Mouse (Mus musculus) kidney, embryonic 15.5 days (tissue): ENCODE results near the gene Rps6ka5. TPM values are rescaled to one million over a fixed set of nuclear protein-coding genes. Genes with fewer than 3 reads are reported as not detected.
A peak's percentile ranks its signal among the peaks of the same experiment; 100 is the strongest.

Source experiments
- ATAC-seq: fragments of 200-750 bp; cut with Nextera tagmentation; replicated peaks from 2 replicates; pipeline ENCODE4 v1.8.0; 2017; ENCODE audit warnings: moderate TSS enrichment; ENCODE audit not compliant: low FRiP score
- H3K27ac ChIP-seq: fragments of 300-500 bp; sonication (generic); 2 replicates; pipeline ENCODE4 v1.5.1; 2015; ENCODE audit warnings: mild to moderate bottlenecking, inconsistent platforms
- H3K27me3 ChIP-seq: fragments of 300-500 bp; sonication (generic); 2 replicates; pipeline ENCODE4 v1.6.1; 2015; ENCODE audit warnings: inconsistent platforms
- H3K36me3 ChIP-seq: fragments of 300-500 bp; sonication (generic); 2 replicates; pipeline ENCODE4 v1.6.1; 2015; ENCODE audit warnings: inconsistent platforms
- H3K4me1 ChIP-seq: fragments of 300-500 bp; sonication (generic); 2 replicates; pipeline ENCODE4 v1.6.1; 2015; ENCODE audit warnings: inconsistent platforms
- H3K4me2 ChIP-seq: fragments of 300-500 bp; sonication (generic); 2 replicates; pipeline ENCODE4 v1.6.1; 2015; ENCODE audit warnings: moderate library complexity, mild to moderate bottlenecking, inconsistent platforms
- H3K4me3 ChIP-seq: fragments of 300-500 bp; sonication (generic); replicated peaks from 2 replicates; pipeline ENCODE4 v1.5.1; 2015; ENCODE audit warnings: mild to moderate bottlenecking, inconsistent platforms
- H3K9ac ChIP-seq: fragments of 300-500 bp; sonication (generic); 2 replicates; pipeline ENCODE4 v1.6.1; 2015; ENCODE audit warnings: mild to moderate bottlenecking, inconsistent platforms
- H3K9me3 ChIP-seq: fragments of 300-500 bp; sonication (generic); replicated peaks from 2 replicates; pipeline ENCODE4 v1.6.1; 2016; ENCODE audit warnings: inconsistent platforms
- WGBS: fragments of 180-500 bp; shearing (Covaris S2); methylation state at CpG from one replicate; pipeline ENCODE4 v1.1.7; 2015; ENCODE audit warnings: mixed read lengths; 5-methylcytosine and 5-hydroxymethylcytosine counted together
- polyA plus RNA-seq: library from polyadenylated mRNA; unstranded; fragments of >200 nt; fragmentation: Nextera tagmentation; extraction: Ambion mirVana; gene quantifications from 2 replicates; pipeline ENCODE4 v1.2.1, GENCODE M21; 2015

The Rps6ka5 gene
- polyA plus RNA-seq, 1 experiment from 2014 or later: 3.9 TPM

GRCm38 (mm10) chr12:100535028-100535427 lies 191.8 kb downstream of the Rps6ka5 start:
- H3K4me2 ChIP-seq: no peak overlapping the region
- peaks cover 21% of the 10 kb centered on the region for H3K4me1 ChIP-seq
- 75% methylated on average over 12 of the region's 12 CpGs for WGBS
- H3K27ac ChIP-seq: no peak overlapping the region
- H3K9ac ChIP-seq: no peak overlapping the region
- no peaks in the 10 kb centered on the region for H3K36me3 ChIP-seq
- no peak overlapping the region for H3K4me3 ChIP-seq
- H3K9me3 ChIP-seq: no peaks in the 10 kb centered on the region
- no peaks in the 10 kb centered on the region for H3K27me3 ChIP-seq
- no peak for ATAC-seq

GRCm38 (mm10) chr12:100534028-100534427 lies 192.8 kb downstream of the Rps6ka5 start:
- Histone ChIP-seq H3K27me3 (no peaks in the 10 kb centered on the region), H3K36me3 (no peaks in the 10 kb centered on the region), H3K4me1 (peaks cover 23% of the 10 kb centered on the region), H3K4me2 (no peak overlapping the region), H3K4me3 (no peak overlapping the region), H3K27ac (peak overlapping the region; percentile 9; the same call in 1 of the 2 replicates), H3K9me3 (no peaks in the 10 kb centered on the region), H3K9ac (no peak overlapping the region)
- no peak for ATAC-seq
- WGBS: 47% methylated on average over 3 of the region's 3 CpGs

GRCm38 (mm10) chr12:100533209-100533608 lies 193.6 kb downstream of the Rps6ka5 start:
- H3K9ac ChIP-seq: no peak overlapping the region
- H3K4me1 ChIP-seq: peaks cover 24% of the 10 kb centered on the region
- H3K27ac ChIP-seq: no peak overlapping the region
- WGBS: 84% methylated on average over 4 of the region's 4 CpGs
- H3K4me2 ChIP-seq: no peak overlapping the region
- H3K4me3 ChIP-seq: no peak overlapping the region
- no peaks in the 10 kb centered on the region for H3K36me3 ChIP-seq
- ATAC-seq: no peak
- H3K9me3 ChIP-seq: no peaks in the 10 kb centered on the region
- H3K27me3 ChIP-seq: no peaks in the 10 kb centered on the region

GRCm38 (mm10) chr12:100531740-100532139 lies 195.0 kb downstream of the Rps6ka5 start:
- H3K27ac ChIP-seq: no peak overlapping the region
- H3K4me2 ChIP-seq: no peak overlapping the region
- H3K4me1 ChIP-seq: peaks cover 39% of the 10 kb centered on the region
- no peak overlapping the region for H3K4me3 ChIP-seq
- no peak for ATAC-seq
- 66% methylated on average over 1 of the region's 1 CpGs for WGBS
- no peaks in the 10 kb centered on the region for H3K9me3 ChIP-seq
- H3K36me3 ChIP-seq: no peaks in the 10 kb centered on the region
- no peaks in the 10 kb centered on the region for H3K27me3 ChIP-seq
- H3K9ac ChIP-seq: no peak overlapping the region

- H3K9ac ChIP-seq: no peak overlapping the region
- no peak overlapping the region for H3K4me3 ChIP-seq
- H3K36me3 ChIP-seq: no peaks in the 10 kb centered on the region
- WGBS: 77% methylated on average over 5 of the region's 5 CpGs
- H3K27me3 ChIP-seq: no peaks in the 10 kb centered on the region
- H3K27ac ChIP-seq: 0 out of 2 replicates have a peak overlapping the region, but pooled peaks have one; percentile 3
- H3K4me2 ChIP-seq: no peak overlapping the region
- no peaks in the 10 kb centered on the region for H3K9me3 ChIP-seq
- H3K4me1 ChIP-seq: peaks cover 40% of the 10 kb centered on the region
- no peak for ATAC-seq
Observed at GRCm38 (mm10) chr12:100530871-100531270, 195.9 kb downstream of the Rps6ka5 start.

- H3K27ac ChIP-seq: peak overlapping the region; percentile 75
- WGBS: 74% methylated on average over 5 of the region's 5 CpGs
- H3K4me2 ChIP-seq: no peak overlapping the region
- H3K27me3 ChIP-seq: no peaks in the 10 kb centered on the region
- no peaks in the 10 kb centered on the region for H3K36me3 ChIP-seq
- H3K4me1 ChIP-seq: peaks cover 38% of the 10 kb centered on the region
- no peak overlapping the region for H3K9ac ChIP-seq
- H3K4me3 ChIP-seq: no peak overlapping the region
- no peaks in the 10 kb centered on the region for H3K9me3 ChIP-seq
- ATAC-seq: no peak
Observed at GRCm38 (mm10) chr12:100529651-100530050, 197.1 kb downstream of the Rps6ka5 start.

GRCm38 (mm10) chr12:100529172-100529571 lies 197.6 kb downstream of the Rps6ka5 start:
- peak; percentile 34; the same call in 1 of the 2 replicates for ATAC-seq
- Histone ChIP-seq H3K9ac (no peak overlapping the region), H3K4me2 (no peak overlapping the region), H3K9me3 (no peaks in the 10 kb centered on the region), H3K36me3 (no peaks in the 10 kb centered on the region), H3K4me3 (no peak overlapping the region), H3K27me3 (no peaks in the 10 kb centered on the region), H3K4me1 (peaks cover 38% of the 10 kb centered on the region), H3K27ac (peak overlapping the region; percentile 75)
- 15% methylated on average over 8 of the region's 8 CpGs for WGBS

GRCm38 (mm10) chr12:100528246-100528645 lies 198.5 kb downstream of the Rps6ka5 start:
- peak overlapping the region; percentile 59 for H3K4me2 ChIP-seq
- H3K4me3 ChIP-seq: no peak overlapping the region; the same call in 1 of the 2 replicates
- no peaks in the 10 kb centered on the region for H3K36me3 ChIP-seq
- H3K4me1 ChIP-seq: peaks cover 38% of the 10 kb centered on the region
- peak overlapping the region; percentile 75 for H3K27ac ChIP-seq
- no peaks in the 10 kb centered on the region for H3K9me3 ChIP-seq
- no peak for ATAC-seq
- WGBS: 30% methylated on average over 3 of the region's 3 CpGs
- H3K27me3 ChIP-seq: no peaks in the 10 kb centered on the region
- H3K9ac ChIP-seq: no peak overlapping the region

- WGBS: 5% methylated on average over 9 of the region's 9 CpGs
- Histone ChIP-seq H3K9ac (no peak overlapping the region), H3K4me2 (peak overlapping the region; percentile 59), H3K27ac (peak overlapping the region; percentile 75), H3K4me1 (peaks cover 38% of the 10 kb centered on the region), H3K36me3 (no peaks in the 10 kb centered on the region), H3K9me3 (no peaks in the 10 kb centered on the region), H3K27me3 (no peaks in the 10 kb centered on the region), H3K4me3 (peak overlapping the region; percentile 26)
- peak; percentile 97 for ATAC-seq
Observed at GRCm38 (mm10) chr12:100527753-100528152, 199.0 kb downstream of the Rps6ka5 start.

- Histone ChIP-seq H3K4me1 (peaks cover 43% of the 10 kb centered on the region), H3K4me2 (peak overlapping the region; percentile 59), H3K9ac (no peak overlapping the region), H3K36me3 (no peaks in the 10 kb centered on the region), H3K27me3 (no peaks in the 10 kb centered on the region), H3K4me3 (peak overlapping the region; percentile 26), H3K27ac (peak overlapping the region; percentile 75), H3K9me3 (no peaks in the 10 kb centered on the region)
- WGBS: 55% methylated on average over 9 of the region's 9 CpGs
- 0 out of 2 replicates have a peak, but pooled peaks have one; percentile 6 for ATAC-seq
Observed at GRCm38 (mm10) chr12:100527241-100527640, 199.5 kb downstream of the Rps6ka5 start.

- 40% methylated on average over 1 of the region's 1 CpGs for WGBS
- H3K4me2 ChIP-seq: no peak overlapping the region
- no peaks in the 10 kb centered on the region for H3K9me3 ChIP-seq
- H3K4me1 ChIP-seq: peaks cover 48% of the 10 kb centered on the region
- no peak for ATAC-seq
- no peak overlapping the region for H3K4me3 ChIP-seq
- H3K36me3 ChIP-seq: no peaks in the 10 kb centered on the region
- no peak overlapping the region for H3K9ac ChIP-seq
- H3K27ac ChIP-seq: no peak overlapping the region
- H3K27me3 ChIP-seq: no peaks in the 10 kb centered on the region
Observed at GRCm38 (mm10) chr12:100525939-100526338, 200.8 kb downstream of the Rps6ka5 start.

- Histone ChIP-seq H3K4me2 (peak within 1 kb of the TSS; percentile 82), H3K9ac (peak within 1 kb of the TSS; percentile 93), H3K4me1 (peaks cover 37% of the 10 kb centered on the region), H3K36me3 (0 out of 2 replicates have a peak, but pooled peaks cover 4% of the 10 kb centered on the region), H3K9me3 (no peaks in the 10 kb centered on the region), H3K27ac (peak within 1 kb of the TSS; percentile 72), H3K4me3 (peak within 1 kb of the TSS; percentile 91), H3K27me3 (no peaks in the 10 kb centered on the region)
- peak; percentile 87 for ATAC-seq
- WGBS: 2% methylated on average over 37 of the region's 42 CpGs
Observed at GRCm38 (mm10) chr12:100520794-100521186, 206.0 kb downstream of the Rps6ka5 start, which contains the start of gene Ttc7b. Ttc7b (minus strand) TSS chr12:100520826.
